Mouse (Mus musculus) lung, adult 2 months (tissue): ENCODE results near the gene Klhl31. TPM values are rescaled to one million over a fixed set of nuclear protein-coding genes. Genes with fewer than 3 reads are reported as not detected.

ENCODE experiments used
- DNase-seq: peaks from one replicate; pipeline ENCODE4 v3.0.0; 2022
- H3K4me1 ChIP-seq: fragments of 200-500 bp; 2 replicates; pipeline ENCODE4 v1.6.1; 2011; ENCODE audit warnings: low read length; ENCODE audit not compliant: control insufficient read depth, insufficient read depth
- H3K4me3 ChIP-seq: fragments of 200-500 bp; replicated peaks from 2 replicates; pipeline ENCODE3; 2011; ENCODE audit warnings: low read depth, mild to moderate bottlenecking, control low read depth, low read length; ENCODE audit errors: extremely low read depth
- CTCF ChIP-seq: fragments of 200-500 bp; IDR thresholded peaks from 2 replicates; pipeline ENCODE4 v1.5.1; 2011; ENCODE audit warnings: mild to moderate bottlenecking, low read length, control low read depth; ENCODE audit not compliant: insufficient read depth
- POLR2A ChIP-seq: fragments of 200-500 bp; IDR thresholded peaks from 2 replicates; pipeline ENCODE4 v1.6.1; 2011; ENCODE audit warnings: low read depth, mild to moderate bottlenecking, control low read depth, low read length, borderline replicate concordance; ENCODE audit errors: extremely low read depth
- WGBS: fragments of 180-500 bp; shearing (Covaris S2); methylation state at CpG from one replicate; pipeline ENCODE4 v1.1.7; 2018; 5-methylcytosine and 5-hydroxymethylcytosine counted together
- polyA plus RNA-seq: library from polyadenylated mRNA; depleted of rRNA; stranded (reverse); fragments of >200 nt; gene quantifications from 2 replicates; pipeline ENCODE4 v1.2.3, GENCODE M21; 2012; rRNA removed

The Klhl31 gene
- 0.32 and 2.5 TPM in 2 replicates for polyA plus RNA-seq

- no peak for DNase-seq
- WGBS: 27% methylated on average over 10 of the region's 10 CpGs
- H3K4me3 ChIP-seq: no peak within 1 kb of the TSS
- no peak for TF ChIP-seq CTCF
- no peak for TF ChIP-seq POLR2A
- H3K4me1 ChIP-seq: no peaks in the 10 kb centered on the region
Measured at GRCm38 (mm10) chr9:77636450-77636951, at the start of gene Klhl31. TSS of gene Klhl31 (plus strand) at chr9:77636500.

GRCm38 (mm10) chr9:77586806-77587591 is 49.3 kb upstream of the Klhl31 start:
- H3K4me3 ChIP-seq: no peak overlapping the region
- no peak for TF ChIP-seq CTCF
- TF ChIP-seq POLR2A: no peak
- 68% methylated on average over 6 of the region's 6 CpGs for WGBS
- DNase-seq: no peak
- H3K4me1 ChIP-seq: no peaks in the 10 kb centered on the region

GRCm38 (mm10) chr9:77587616-77588015 is 48.7 kb upstream of the Klhl31 start:
- no peak for TF ChIP-seq POLR2A
- no peak for TF ChIP-seq CTCF
- no peak overlapping the region for H3K4me3 ChIP-seq
- H3K4me1 ChIP-seq: no peaks in the 10 kb centered on the region
- no peak for DNase-seq
- 82% methylated on average over 7 of the region's 7 CpGs for WGBS

GRCm38 (mm10) chr9:77589496-77589895 is 46.8 kb upstream of the Klhl31 start:
- WGBS: 35% methylated on average over 2 of the region's 2 CpGs
- DNase-seq: no peak
- Histone ChIP-seq H3K4me1 (no peaks in the 10 kb centered on the region), H3K4me3 (no peak overlapping the region)
- no peak for TF ChIP-seq CTCF
- TF ChIP-seq POLR2A: no peak

- TF ChIP-seq POLR2A (no peak), CTCF (no peak)
- DNase-seq: no peak
- WGBS: 62% methylated on average over 4 of the region's 4 CpGs
- Histone ChIP-seq H3K4me3 (no peak overlapping the region), H3K4me1 (no peaks in the 10 kb centered on the region)
Measured at GRCm38 (mm10) chr9:77592423-77592822, 43.9 kb upstream of the Klhl31 start.

GRCm38 (mm10) chr9:77595006-77595626 is 41.2 kb upstream of the Klhl31 start:
- 58% methylated on average over 12 of the region's 12 CpGs for WGBS
- Histone ChIP-seq H3K4me1 (no peaks in the 10 kb centered on the region), H3K4me3 (no peak overlapping the region)
- DNase-seq: no peak
- TF ChIP-seq CTCF (no peak), POLR2A (no peak)

- WGBS: 24% methylated on average over 7 of the region's 7 CpGs
- no peak for TF ChIP-seq POLR2A
- TF ChIP-seq CTCF: peak; percentile 93
- DNase-seq: peak; percentile 74
- H3K4me1 ChIP-seq: no peaks in the 10 kb centered on the region
- H3K4me3 ChIP-seq: no peak overlapping the region
Measured at GRCm38 (mm10) chr9:77596355-77596754, 39.9 kb upstream of the Klhl31 start.

GRCm38 (mm10) chr9:77598560-77598959 is 37.7 kb upstream of the Klhl31 start:
- WGBS: 55% methylated on average over 3 of the region's 3 CpGs
- DNase-seq: no peak
- Histone ChIP-seq H3K4me1 (no peaks in the 10 kb centered on the region), H3K4me3 (no peak overlapping the region)
- TF ChIP-seq POLR2A (no peak), CTCF (no peak)

- Histone ChIP-seq H3K4me3 (no peak overlapping the region), H3K4me1 (no peaks in the 10 kb centered on the region)
- WGBS: 81% methylated on average over 10 of the region's 10 CpGs
- no peak for DNase-seq
- TF ChIP-seq POLR2A (no peak), CTCF (no peak)
Measured at GRCm38 (mm10) chr9:77602302-77603266, 33.7 kb upstream of the Klhl31 start.
